Mouse (Mus musculus) testis, adult 2 months (tissue): ENCODE results near the gene Mrpl55. TPM values are rescaled to one million over a fixed set of nuclear protein-coding genes. Genes with fewer than 3 reads are reported as not detected.
A peak's percentile ranks its signal among the peaks of the same experiment; 100 is the strongest.

Source experiments
- H3K27ac ChIP-seq: fragments of 200-500 bp; 2 replicates; pipeline ENCODE4 v1.5.1; 2012; ENCODE audit warnings: low read depth, low read length; ENCODE audit not compliant: control insufficient read depth, insufficient read depth
- H3K27me3 ChIP-seq: fragments of 200-500 bp; 2 replicates; pipeline ENCODE4 v1.6.1; 2012; ENCODE audit warnings: mild to moderate bottlenecking, low read length, moderate library complexity; ENCODE audit not compliant: control insufficient read depth, insufficient read depth
- H3K36me3 ChIP-seq: fragments of 200-500 bp; 2 replicates; pipeline ENCODE4 v1.6.1; 2012; ENCODE audit warnings: mild to moderate bottlenecking, low read length; ENCODE audit not compliant: control insufficient read depth, insufficient read depth
- H3K4me1 ChIP-seq: fragments of 200-500 bp; 2 replicates; pipeline ENCODE4 v1.6.1; 2012; ENCODE audit warnings: low read length; ENCODE audit not compliant: control insufficient read depth, insufficient read depth
- H3K4me3 ChIP-seq: fragments of 200-500 bp; 2 replicates; pipeline ENCODE4 v1.5.1; 2012; ENCODE audit warnings: low read depth, mild to moderate bottlenecking, low read length, moderate library complexity, mixed read lengths; ENCODE audit not compliant: control insufficient read depth
- CTCF ChIP-seq: fragments of 200-500 bp; IDR thresholded peaks from 2 replicates; pipeline ENCODE4 v1.5.1; 2012; ENCODE audit warnings: low read depth, mild to moderate bottlenecking, inconsistent platforms, low read length, moderate library complexity; ENCODE audit not compliant: control insufficient read depth, insufficient read depth, insufficient replicate concordance
- POLR2A ChIP-seq: fragments of 200-500 bp; IDR thresholded peaks from 2 replicates; pipeline ENCODE4 v1.6.1; 2012; ENCODE audit warnings: low read depth, mild to moderate bottlenecking, inconsistent platforms, low read length, moderate library complexity; ENCODE audit not compliant: control insufficient read depth
- polyA plus RNA-seq: library from polyadenylated mRNA; depleted of rRNA; stranded (reverse); fragments of >200 nt; gene quantifications from 2 replicates; pipeline ENCODE4 v1.2.3, GENCODE M21; 2012

Mrpl55 gene
- polyA plus RNA-seq, 1 experiment: 75.8 TPM

- H3K4me3 ChIP-seq: peak overlapping the region; percentile 25
- H3K4me1 ChIP-seq: peaks cover 7% of the 10 kb centered on the region
- H3K27ac ChIP-seq: no peak overlapping the region
- H3K27me3 ChIP-seq: no peaks in the 10 kb centered on the region
- no peak for TF ChIP-seq CTCF
- peak; percentile 53 for TF ChIP-seq POLR2A
- H3K36me3 ChIP-seq: no peaks in the 10 kb centered on the region
Observed at GRCm38 (mm10) chr11:59176475-59176874, 25.8 kb upstream of the Mrpl55 start.

DNA sequence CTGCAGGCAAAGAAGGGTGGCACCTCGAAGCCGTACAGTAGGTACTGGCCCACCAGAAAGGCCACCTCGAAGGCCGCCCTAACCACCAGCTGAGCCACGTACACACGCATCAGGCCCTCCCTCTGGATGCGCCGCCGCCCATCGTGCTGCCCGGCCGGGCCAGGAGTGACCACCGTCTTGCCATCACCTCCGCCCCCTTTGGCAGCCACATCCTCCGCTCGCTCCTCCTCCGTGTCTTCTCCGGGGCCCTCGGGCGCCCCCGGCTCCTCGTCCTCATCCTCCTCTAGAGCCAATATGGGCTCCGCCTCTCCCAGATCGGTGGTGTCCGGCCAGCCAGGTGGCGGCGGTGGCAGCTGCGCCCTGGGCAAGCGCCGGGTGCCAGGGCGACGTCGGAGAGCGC is 25.4 kb upstream of the Mrpl55 start:
- Histone ChIP-seq H3K36me3 (no peaks in the 10 kb centered on the region), H3K4me1 (peaks cover 7% of the 10 kb centered on the region), H3K4me3 (peak overlapping the region; percentile 25), H3K27ac (no peak overlapping the region), H3K27me3 (no peaks in the 10 kb centered on the region)
- no peak for TF ChIP-seq POLR2A
- TF ChIP-seq CTCF: no peak

- TF ChIP-seq POLR2A (no peak), CTCF (no peak)
- Histone ChIP-seq H3K27ac (peak within 1 kb of the TSS; percentile 50), H3K4me3 (no peak within 1 kb of the TSS), H3K36me3 (no peaks in the 10 kb centered on the region; the same call in 1 of the 2 replicates), H3K27me3 (no peaks in the 10 kb centered on the region), H3K4me1 (no peaks in the 10 kb centered on the region; the same call in 1 of the 2 replicates)
Observed at GRCm38 (mm10) chr11:59182864-59183331, 19.4 kb upstream of the Mrpl55 start, which contains the start of gene Gjc2. Gene Gjc2, minus strand, starts transcription at chr11:59183213.

DNA sequence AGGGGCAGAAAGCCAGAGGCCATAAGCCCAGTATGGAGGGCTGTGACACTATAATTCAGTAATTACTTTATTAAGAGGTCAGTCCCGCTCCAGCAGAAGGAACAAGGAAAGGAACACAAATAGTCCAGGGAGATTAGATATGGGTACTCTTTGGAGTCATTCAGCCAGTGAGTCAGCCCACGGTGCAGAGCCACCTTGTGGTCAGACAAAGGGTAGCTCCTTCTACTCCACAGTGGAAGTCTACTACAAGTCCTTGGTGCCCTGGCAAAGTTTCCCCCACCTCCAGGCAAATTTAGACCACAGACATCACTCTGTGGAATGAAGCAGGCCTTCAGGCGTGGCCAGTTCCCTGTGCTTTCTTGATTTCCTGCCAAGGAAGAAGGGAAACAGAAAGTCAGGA is 18.5 kb upstream of the Mrpl55 start:
- H3K27me3 ChIP-seq: no peaks in the 10 kb centered on the region
- H3K4me3 ChIP-seq: no peak overlapping the region
- H3K36me3 ChIP-seq: no peaks in the 10 kb centered on the region; the same call in 1 of the 2 replicates
- no peaks in the 10 kb centered on the region; the same call in 1 of the 2 replicates for H3K4me1 ChIP-seq
- H3K27ac ChIP-seq: peak overlapping the region; percentile 50
- TF ChIP-seq POLR2A (no peak), CTCF (peak; percentile 51; the same call in 1 of the 2 replicates)

- no peak overlapping the region for H3K27ac ChIP-seq
- no peak for TF ChIP-seq CTCF
- 0 out of 2 replicates have a peak, but pooled peaks have one; percentile 23 for TF ChIP-seq POLR2A
- no peak overlapping the region for H3K4me3 ChIP-seq
- H3K36me3 ChIP-seq: no peaks in the 10 kb centered on the region; the same call in 1 of the 2 replicates
- no peaks in the 10 kb centered on the region for H3K27me3 ChIP-seq
- no peaks in the 10 kb centered on the region; the same call in 1 of the 2 replicates for H3K4me1 ChIP-seq
Observed at GRCm38 (mm10) chr11:59185490-59185889, 16.8 kb upstream of the Mrpl55 start.

DNA sequence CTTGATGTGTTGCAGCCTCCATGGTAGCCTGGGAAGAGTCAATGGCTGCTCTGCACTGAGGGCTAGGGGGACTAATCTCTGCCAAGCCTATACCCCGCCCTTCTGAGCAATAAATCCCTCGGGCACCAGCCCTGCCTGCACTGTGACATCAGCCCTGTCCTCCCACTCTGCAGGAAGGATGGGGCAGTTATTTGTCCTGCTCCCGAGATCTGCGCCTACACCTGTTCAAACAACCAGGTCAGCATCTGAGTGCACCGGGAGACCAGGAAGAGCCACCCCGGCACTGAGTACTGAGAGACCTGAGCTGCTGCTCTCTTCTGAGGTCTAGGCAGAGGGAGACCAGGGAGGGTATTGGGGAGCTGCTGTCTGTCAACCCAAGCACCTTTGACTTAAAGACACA is 14.6 kb upstream of the Mrpl55 start:
- Histone ChIP-seq H3K27me3 (no peaks in the 10 kb centered on the region), H3K4me3 (peak overlapping the region; percentile 12; the same call in 1 of the 2 replicates), H3K36me3 (no peaks in the 10 kb centered on the region; the same call in 1 of the 2 replicates), H3K27ac (no peak overlapping the region), H3K4me1 (no peaks in the 10 kb centered on the region; the same call in 1 of the 2 replicates)
- TF ChIP-seq POLR2A (no peak), CTCF (no peak)

- H3K27me3 ChIP-seq: no peaks in the 10 kb centered on the region
- H3K36me3 ChIP-seq: no peaks in the 10 kb centered on the region
- TF ChIP-seq CTCF (no peak), POLR2A (peak; percentile 86)
- peak overlapping the region; percentile 91 for H3K4me3 ChIP-seq
- H3K4me1 ChIP-seq: no peaks in the 10 kb centered on the region
- peak overlapping the region; percentile 95 for H3K27ac ChIP-seq
Observed at GRCm38 (mm10) chr11:59191231-59192058, 10.8 kb upstream of the Mrpl55 start.
